Mouse (Mus musculus) embryo, embryonic 10.5 days (tissue): ENCODE data around the gene 2810459M11Rik.
A peak's percentile ranks its signal among the peaks of the same experiment; 100 is the strongest.

Source experiments
- DNase-seq: peaks from one replicate; pipeline ENCODE4 v3.0.0-alpha.2; 2015; ENCODE audit warnings: low spot score

2810459M11Rik gene

DNA sequence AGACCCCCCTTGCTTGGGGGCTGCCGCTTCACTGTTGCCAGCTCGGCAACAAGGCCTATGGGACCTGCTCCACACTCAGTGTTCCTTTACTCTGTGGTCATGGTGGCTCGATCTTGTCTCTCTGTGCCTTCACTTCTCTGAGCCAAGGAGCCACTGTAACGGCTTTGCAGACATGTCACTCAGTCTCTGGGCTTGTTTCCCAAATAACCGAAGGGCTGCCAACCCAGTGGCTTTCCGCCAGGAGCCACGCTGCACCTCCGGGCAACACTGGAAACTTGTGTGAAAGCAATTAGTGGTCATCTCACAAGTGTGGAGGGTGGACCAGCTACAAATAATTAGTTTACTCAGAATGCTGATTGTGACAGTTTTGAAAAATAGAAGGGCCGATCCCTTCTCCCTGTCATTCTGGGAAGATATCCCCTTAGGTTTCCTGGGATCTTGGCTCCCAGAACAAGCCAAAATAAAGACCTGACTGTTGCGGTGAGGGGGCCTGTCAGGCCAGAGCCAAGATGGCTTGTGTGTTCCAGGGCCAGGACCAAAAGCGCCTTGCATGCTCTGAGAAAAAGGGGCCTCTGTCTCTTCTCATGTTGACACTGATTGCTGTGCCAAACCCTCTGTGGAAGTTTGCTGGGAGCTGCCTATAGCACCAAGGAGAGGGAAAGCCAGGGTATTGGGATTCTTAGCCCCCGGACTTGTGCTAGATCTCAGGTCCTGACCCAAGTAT is 7.7 kb downstream of the 2810459M11Rik start:
- no peak for DNase-seq

DNA sequence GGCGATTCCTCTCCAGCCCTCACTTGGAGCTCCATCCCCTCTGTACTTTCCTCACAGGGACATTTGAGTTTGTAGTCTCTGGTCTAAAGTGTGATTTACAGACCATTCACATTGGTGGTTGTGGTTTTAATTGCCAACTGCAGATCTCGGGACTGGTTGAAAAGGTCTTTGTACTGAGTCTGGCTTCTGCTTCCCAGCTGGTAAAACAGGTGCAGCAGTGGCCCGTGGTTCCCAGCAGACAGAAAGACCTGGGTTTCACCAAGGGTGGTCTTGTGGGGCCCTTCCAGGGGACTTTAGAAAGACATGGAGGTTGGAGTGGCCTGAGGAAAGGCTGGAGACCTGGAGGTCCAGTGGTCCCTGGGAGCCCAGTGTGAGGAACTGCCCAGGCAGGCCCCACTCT is 9.3 kb downstream of the 2810459M11Rik start:
- DNase-seq: no peak

DNA sequence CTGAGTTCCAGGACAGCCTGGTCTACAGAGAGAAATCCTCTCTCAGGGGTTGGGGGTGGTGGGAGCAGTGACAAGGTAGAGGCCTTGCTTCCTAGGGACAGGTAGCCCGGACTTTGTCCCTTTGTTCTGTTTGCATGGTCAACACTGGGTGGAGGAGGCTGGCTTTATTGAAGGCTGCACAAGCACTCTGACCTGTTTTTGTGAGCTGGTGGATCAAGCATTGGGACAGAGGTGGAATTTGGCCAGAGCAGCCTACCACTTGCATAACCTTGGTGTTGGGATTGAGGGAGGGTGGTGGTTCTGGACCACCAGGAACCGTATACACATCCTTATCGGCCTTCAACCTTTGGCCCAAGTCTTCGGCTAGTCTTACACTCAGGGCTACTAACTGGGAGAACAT is 10.6 kb downstream of the 2810459M11Rik start:
- DNase-seq: no peak

DNA sequence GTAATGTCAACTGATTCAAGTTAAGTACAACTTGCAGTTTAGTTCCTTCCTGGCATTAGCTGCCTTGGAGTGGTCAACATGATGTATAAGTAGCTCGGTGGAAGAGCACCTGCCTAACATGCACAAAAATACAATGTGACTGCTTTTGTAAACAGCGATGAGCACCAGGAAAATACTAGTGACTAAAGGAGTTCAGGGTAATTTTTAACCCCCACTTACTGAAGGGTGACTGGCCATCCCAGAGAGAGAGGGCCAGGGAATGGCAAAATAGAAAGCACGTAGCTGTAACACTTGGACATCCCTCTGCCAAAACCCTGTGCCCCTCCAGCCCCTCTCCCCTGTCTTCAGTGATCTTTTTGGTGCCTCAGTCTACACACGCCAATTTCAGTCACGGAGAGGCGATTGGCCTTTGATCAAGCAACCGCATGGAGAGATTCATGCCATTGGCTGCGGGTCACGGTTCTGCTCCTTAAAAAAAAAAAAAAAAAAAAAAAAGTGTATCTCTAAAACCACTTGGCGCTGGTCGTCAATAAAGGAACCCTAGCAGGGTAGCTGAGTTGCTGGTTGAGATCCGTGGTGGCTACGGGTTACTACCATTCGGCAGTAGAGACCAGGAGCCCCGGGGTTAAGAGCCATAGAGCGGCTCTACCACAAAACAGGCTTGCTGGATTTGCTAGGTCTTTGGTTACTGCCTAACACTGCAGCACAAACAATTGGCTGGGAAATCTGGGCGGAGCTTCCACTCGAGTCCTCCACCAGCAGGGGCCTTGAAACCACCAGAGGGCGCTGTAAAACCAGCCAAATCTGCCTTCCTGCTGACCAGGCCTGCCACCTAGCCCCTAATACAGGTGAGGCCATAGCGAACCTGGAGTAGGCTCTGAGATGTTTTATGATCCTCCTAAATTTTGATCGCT is 13.4 kb downstream of the 2810459M11Rik start:
- peak; percentile 98 for DNase-seq

DNA sequence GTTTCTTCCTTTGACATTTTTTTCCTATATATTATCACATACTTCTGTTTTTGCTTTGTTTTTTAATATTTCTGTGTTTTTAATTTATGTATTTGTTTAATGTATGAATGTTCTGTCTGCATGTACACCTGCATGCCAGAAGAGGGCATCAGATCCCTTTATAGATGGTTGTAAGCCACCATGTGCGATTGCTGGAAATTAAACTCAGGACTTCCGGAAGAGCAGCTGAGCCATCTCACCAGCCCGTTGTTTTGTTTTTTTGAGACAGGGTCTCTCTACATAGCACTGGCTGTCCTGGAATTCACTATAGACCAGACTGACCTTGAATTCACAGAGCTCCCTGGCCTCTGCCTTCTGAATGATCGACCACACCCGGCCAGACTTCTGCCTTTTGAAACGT is 16.9 kb downstream of the 2810459M11Rik start:
- no peak for DNase-seq

DNA sequence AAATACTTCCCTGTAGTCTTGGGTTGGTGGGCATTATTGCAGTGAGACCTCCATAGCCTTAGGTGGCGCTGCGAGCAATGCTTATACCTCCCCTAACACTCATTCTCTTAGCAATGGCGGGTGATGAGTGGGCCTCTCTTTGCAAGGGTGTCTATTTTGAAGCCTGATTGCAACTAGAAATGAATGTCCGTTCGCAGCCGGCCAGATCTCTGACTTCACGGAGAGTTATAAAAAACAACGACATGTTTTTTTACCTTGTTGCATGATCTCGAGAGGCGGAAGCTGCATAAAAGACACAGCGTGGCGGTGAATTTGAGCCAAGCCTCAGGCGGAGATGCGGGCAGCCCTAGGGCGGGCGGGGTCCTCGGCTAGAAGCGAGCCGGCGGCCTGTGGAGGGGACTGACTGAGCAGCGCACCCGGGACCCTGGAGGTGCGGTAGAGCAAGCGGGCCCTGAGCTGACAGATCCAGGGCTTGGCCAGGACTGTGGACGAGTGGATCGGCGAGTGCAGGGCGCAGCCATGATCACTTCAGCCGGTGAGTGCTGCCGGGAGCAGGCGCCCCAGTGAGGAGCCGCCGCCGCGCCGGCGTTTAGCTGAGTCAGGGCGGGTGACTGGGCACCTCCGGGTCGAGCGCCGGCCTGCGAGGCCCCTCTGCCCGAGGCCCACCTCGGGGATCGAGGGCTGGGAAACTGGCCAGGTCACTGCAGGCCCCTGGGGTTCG is 18.8 kb downstream of the 2810459M11Rik start, which contains the start of gene Psmd1:
Gene Psmd1, plus strand, starts transcription at position 117 of the 721 bp plus-strand sequence.
- DNase-seq: peak; percentile 98

DNA sequence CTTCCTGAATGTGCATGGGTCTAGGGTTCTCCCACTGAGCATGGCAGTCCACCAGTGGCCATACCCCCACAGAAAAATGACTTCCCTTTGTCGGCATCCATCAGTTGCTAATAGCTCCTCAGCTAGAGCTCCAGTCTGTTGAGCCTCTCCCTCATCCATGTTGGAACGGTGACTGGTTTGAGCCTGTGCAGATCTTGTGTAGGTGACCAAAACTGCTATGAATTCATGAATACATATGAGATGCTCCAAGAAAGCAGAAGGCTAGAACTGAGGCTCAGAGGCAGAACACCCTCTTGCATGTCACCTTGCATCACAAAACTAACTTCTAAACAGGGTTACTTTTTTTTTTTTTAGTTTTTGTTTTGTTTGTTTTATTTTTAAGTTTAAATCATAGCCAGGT is 30.9 kb downstream of the 2810459M11Rik start:
- no peak for DNase-seq

DNA sequence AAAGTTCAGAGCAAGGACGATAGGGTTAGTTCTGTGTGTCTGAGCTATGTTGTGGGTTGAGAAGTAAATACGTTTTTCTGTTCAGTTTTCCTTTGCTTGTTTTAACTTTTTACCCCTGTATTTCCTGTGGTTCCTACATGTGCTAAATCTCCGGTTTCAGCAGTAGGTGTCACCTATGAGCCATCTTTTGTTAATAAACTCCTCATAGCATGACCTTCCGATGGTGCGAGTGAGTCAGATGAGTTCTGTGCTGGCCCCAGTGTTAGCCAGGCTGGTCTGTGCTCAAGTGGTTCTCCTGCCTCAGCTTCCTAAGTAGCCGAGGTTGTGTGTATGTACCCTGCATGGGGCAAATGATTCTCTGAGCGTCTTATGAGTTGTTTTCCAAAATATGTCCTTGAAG is 48.8 kb downstream of the 2810459M11Rik start:
- no peak for DNase-seq

GRCm38 (mm10) chr1:86105054-86105453 is 59.4 kb downstream of the 2810459M11Rik start:
- DNase-seq: no peak
